Mouse (Mus musculus): ENCODE results near the gene Fut7.
A peak's percentile ranks its signal among the peaks of the same experiment; 100 is the strongest.

DNA sequence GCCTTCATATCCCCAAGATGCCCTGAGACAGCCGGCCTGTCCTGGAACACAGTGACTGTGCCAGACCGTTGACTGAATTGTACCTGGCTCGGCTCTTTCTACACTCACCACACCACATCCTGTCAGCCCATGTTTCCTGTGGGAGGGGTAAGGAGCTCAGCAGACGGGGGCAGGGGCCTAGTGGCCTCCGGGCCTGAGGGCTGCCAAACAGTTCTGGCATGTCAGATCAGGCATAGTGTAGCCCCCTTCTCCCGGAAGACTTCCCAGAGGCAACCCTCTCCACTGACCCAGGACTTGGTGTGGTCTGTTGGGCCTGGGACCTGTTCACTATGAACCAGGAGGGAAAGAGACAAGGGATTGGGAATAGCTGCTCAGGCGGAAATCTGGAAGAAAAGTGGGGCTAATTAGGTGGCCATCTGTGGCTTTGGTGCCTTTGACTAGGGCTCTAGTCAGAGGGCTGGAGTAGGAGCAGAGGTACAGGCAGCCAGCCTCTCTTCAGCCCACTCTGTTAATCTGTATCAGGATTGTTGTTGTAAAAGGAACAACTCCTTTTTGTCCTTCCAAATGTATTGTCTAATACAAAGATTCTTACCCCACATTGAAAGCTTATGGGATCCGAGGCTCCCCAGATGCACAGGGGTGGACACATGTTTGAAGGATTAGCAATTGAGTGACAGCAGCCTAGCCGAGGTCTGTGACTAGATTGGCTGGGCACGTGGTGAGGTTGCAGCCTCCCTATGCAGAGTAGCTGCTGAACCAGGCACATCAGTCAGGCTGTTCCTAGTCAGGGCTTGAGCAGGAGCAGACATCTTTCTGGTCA lies 43.0 kb downstream of the Fut7 start:
- no peak for TF ChIP-seq CTCF (conservative IDR thresholded peaks at IDR 0.05 in 1 of 2, IDR thresholded peaks at IDR 0.05 in 1 of 2; ENCODE audit: low read depth in 2 of 2, low read length in 2 of 2)
- peak; percentile 86; the same call in 1 of the 2 replicates for TF ChIP-seq MAZ (IDR thresholded peaks at IDR 0.05; ENCODE audit: low read depth, low read length)
- TF ChIP-seq IRF4 (IDR thresholded peaks at IDR 0.05; ENCODE audit: low read depth, low read length): no peak
- TF ChIP-seq POLR2A (IDR thresholded peaks at IDR 0.05; ENCODE audit: low read depth, low read length): peak; percentile 74
- TF ChIP-seq KAT2A (IDR thresholded peaks at IDR 0.05; ENCODE audit: insufficient replicate concordance, low read length): no peak
- no peak for TF ChIP-seq ZNF384 (IDR thresholded peaks at IDR 0.05; ENCODE audit: low read depth, low read length)
- TF ChIP-seq USF1 (IDR thresholded peaks at IDR 0.05; ENCODE audit: low read depth, low read length): peak; percentile 66
- TF ChIP-seq MAFK (IDR thresholded peaks at IDR 0.05; ENCODE audit: insufficient replicate concordance, low read length): no peak
- no peak for TF ChIP-seq ETS1 (conservative IDR thresholded peaks at IDR 0.05; ENCODE audit: low read depth, low read length)
- no peak for TF ChIP-seq RCOR1 (conservative IDR thresholded peaks at IDR 0.05; ENCODE audit: low read depth, low read length)
- no peak for TF ChIP-seq PAX5 (IDR thresholded peaks at IDR 0.05; ENCODE audit: low read length)
- TF ChIP-seq MYC (IDR thresholded peaks at IDR 0.05; ENCODE audit: low read depth, low read length): peak; percentile 72; the same call in 1 of the 2 replicates
- no peak for TF ChIP-seq MXI1 (IDR thresholded peaks at IDR 0.05; ENCODE audit: low read depth, low read length)

Measured in CH12.LX (cell line).